Mouse (Mus musculus): Measurements from ENCODE around the gene Rras2.

Rras2 gene

GRCm38 (mm10) chr7:114070458-114070840 lies 47.1 kb downstream of the Rras2 start:
- DNase-seq = no peak

- DNase-seq = no peak
These were observed 47.7 kb downstream of the Rras2 start for GRCm38 (mm10) chr7:114069726-114070457.

GRCm38 (mm10) chr7:114068956-114069533 lies 48.5 kb downstream of the Rras2 start:
- no peak for DNase-seq

- DNase-seq = peak; percentile 83
These were observed 50.9 kb downstream of the Rras2 start for GRCm38 (mm10) chr7:114066529-114067178.

- DNase-seq = no peak
These were observed 52.0 kb downstream of the Rras2 start for GRCm38 (mm10) chr7:114065407-114066185.

GRCm38 (mm10) chr7:114063966-114064365 lies 53.6 kb downstream of the Rras2 start:
- DNase-seq = no peak

GRCm38 (mm10) chr7:114063534-114063933 lies 54.0 kb downstream of the Rras2 start:
- no peak for DNase-seq

- DNase-seq = no peak
These were observed 55.1 kb downstream of the Rras2 start for GRCm38 (mm10) chr7:114062451-114062850.

- no peak for DNase-seq
These were observed 57.1 kb downstream of the Rras2 start for GRCm38 (mm10) chr7:114060445-114060844.

- DNase-seq = no peak
These were observed 58.6 kb downstream of the Rras2 start for GRCm38 (mm10) chr7:114058927-114059441.

- DNase-seq = no peak
These were observed 59.4 kb downstream of the Rras2 start for GRCm38 (mm10) chr7:114058166-114058565.

GRCm38 (mm10) chr7:114053720-114054119 lies 63.9 kb downstream of the Rras2 start:
- DNase-seq = no peak

- DNase-seq = no peak
These were observed 71.8 kb downstream of the Rras2 start for GRCm38 (mm10) chr7:114045814-114046213.

GRCm38 (mm10) chr7:114043929-114044549 lies 73.5 kb downstream of the Rras2 start:
- no peak for DNase-seq

- no peak for DNase-seq
These were observed 74.3 kb downstream of the Rras2 start for GRCm38 (mm10) chr7:114042973-114043928.

GRCm38 (mm10) chr7:114041349-114041748 lies 76.2 kb downstream of the Rras2 start:
- no peak for DNase-seq

GRCm38 (mm10) chr7:114037237-114037636 lies 80.3 kb downstream of the Rras2 start:
- peak; percentile 64 for DNase-seq

- peak; percentile 85 for DNase-seq
These were observed 88.0 kb downstream of the Rras2 start for GRCm38 (mm10) chr7:114029596-114029995.

GRCm38 (mm10) chr7:114028828-114029227 lies 88.8 kb downstream of the Rras2 start:
- DNase-seq = peak; percentile 60

- peak; percentile 95 for DNase-seq
These were observed 90.2 kb downstream of the Rras2 start for GRCm38 (mm10) chr7:114027406-114027805.

GRCm38 (mm10) chr7:114026923-114027322 lies 90.7 kb downstream of the Rras2 start:
- DNase-seq = peak; percentile 53
